Mouse (Mus musculus) MEL (cell line): ENCODE results near the gene Abhd4. TPM values are rescaled to one million over a fixed set of nuclear protein-coding genes. Genes with fewer than 3 reads are reported as not detected.
A peak's percentile ranks its signal among the peaks of the same experiment; 100 is the strongest.

Experiments used
- DNase-seq: peaks from one replicate; pipeline ENCODE4 v3.0.0; 2011; ENCODE audit warnings: low read depth, low spot score
- H3K27ac ChIP-seq: 2 replicates; pipeline ENCODE4 v1.5.1; 2012; ENCODE audit warnings: low read depth, mild to moderate bottlenecking, control low read depth, low read length, moderate library complexity; ENCODE audit not compliant: control insufficient read depth
- H3K27me3 ChIP-seq, 2 experiments: fragments of 150-350 bp in 1 of 2; sonication (generic) in 1 of 2; 2 replicates each; pipeline ENCODE4 v1.6.1; 2012; ENCODE audit warnings: low read length in 2 of 2, mild to moderate bottlenecking in 2 of 2, improper control_type of control experiment in 1 of 2, moderate library complexity in 1 of 2; ENCODE audit not compliant: insufficient read depth in 2 of 2, control insufficient read depth in 1 of 2
- H3K36me3 ChIP-seq, 2 experiments: 2 replicates each; pipeline ENCODE4 v1.6.1; 2012 to 2014; ENCODE audit warnings: low read length in 2 of 2, improper control_type of control experiment in 1 of 2, inconsistent platforms in 1 of 2, mild to moderate bottlenecking in 1 of 2; ENCODE audit not compliant: insufficient read depth in 2 of 2, control insufficient read depth in 1 of 2
- H3K4me1 ChIP-seq, 2 experiments: fragments of 150-350 bp in 1 of 2; sonication (generic) in 1 of 2; 2 replicates each; pipeline ENCODE4 v1.6.1; 2012; ENCODE audit warnings: low read length in 2 of 2, improper control_type of control experiment in 1 of 2, mild to moderate bottlenecking in 1 of 2; ENCODE audit not compliant: insufficient read depth in 2 of 2, control insufficient read depth in 1 of 2
- H3K4me3 ChIP-seq, 2 experiments: fragments of 150-350 bp in 1 of 2; sonication (generic) in 1 of 2; 2 replicates each; pipeline ENCODE4 v1.5.1; 2012; ENCODE audit warnings: low read depth in 2 of 2, low read length in 2 of 2, mild to moderate bottlenecking in 2 of 2, moderate library complexity in 2 of 2, control low read depth in 1 of 2, improper control_type of control experiment in 1 of 2; ENCODE audit not compliant: control insufficient read depth in 1 of 2, insufficient read depth in 1 of 2
- H3K79me2 ChIP-seq: 2 replicates; pipeline ENCODE4 v1.6.1; 2012; ENCODE audit warnings: mild to moderate bottlenecking, low read length, moderate library complexity; ENCODE audit not compliant: control insufficient read depth, poor library complexity, insufficient read depth
- H3K9ac ChIP-seq: 2 replicates; pipeline ENCODE4 v1.6.1; 2012; ENCODE audit warnings: low read depth, mild to moderate bottlenecking, control low read depth, low read length, moderate library complexity; ENCODE audit not compliant: control insufficient read depth, poor library complexity, severe bottlenecking
- H3K9me3 ChIP-seq: fragments of 150-350 bp; sonication (generic); replicated peaks from 2 replicates; pipeline ENCODE4 v1.6.1; 2012; ENCODE audit warnings: mild to moderate bottlenecking, low read length, improper control_type of control experiment, moderate library complexity; ENCODE audit not compliant: insufficient read depth
- CHD1 ChIP-seq: IDR thresholded peaks from 2 replicates; pipeline ENCODE4 v1.6.1; 2012; ENCODE audit warnings: low read depth, mild to moderate bottlenecking, inconsistent platforms, low read length, improper control_type of control experiment
- CHD2 ChIP-seq: IDR thresholded peaks from 2 replicates; pipeline ENCODE4 v1.6.1; 2011; ENCODE audit warnings: low read length, improper control_type of control experiment
- CTCF ChIP-seq, 3 experiments: IDR thresholded peaks in 2 of 3; conservative IDR thresholded peaks in 1 of 3; 2 replicates each; pipeline ENCODE4 v1.5.1; 2011 to 2012; ENCODE audit warnings: low read length in 3 of 3, low read depth in 2 of 3, mild to moderate bottlenecking in 2 of 3, improper control_type of control experiment in 1 of 3, inconsistent platforms in 1 of 3, mixed read lengths in 1 of 3, moderate library complexity in 1 of 3; ENCODE audit not compliant: control insufficient read depth in 1 of 3, insufficient read depth in 1 of 3, poor library complexity in 1 of 3, severe bottlenecking in 1 of 3
- E2F4 ChIP-seq: IDR thresholded peaks from 2 replicates; pipeline ENCODE4 v1.6.1; 2011; ENCODE audit warnings: low read depth, low read length, improper control_type of control experiment, borderline replicate concordance
- EP300 ChIP-seq, 2 experiments: IDR thresholded peaks; 2 replicates each; pipeline ENCODE4 v1.6.1; 2011; ENCODE audit warnings: improper control_type of control experiment in 2 of 2, low read length in 2 of 2, low read depth in 1 of 2, mild to moderate bottlenecking in 1 of 2
- ETS1 ChIP-seq: IDR thresholded peaks from 2 replicates; pipeline ENCODE4 v1.6.1; 2012; ENCODE audit warnings: low read depth, mild to moderate bottlenecking, inconsistent platforms, low read length, improper control_type of control experiment, moderate library complexity
- HCFC1 ChIP-seq: IDR thresholded peaks from 2 replicates; pipeline ENCODE4 v1.6.1; 2012; ENCODE audit warnings: low read depth, mild to moderate bottlenecking, inconsistent platforms, low read length, improper control_type of control experiment, moderate library complexity
- KAT2A ChIP-seq: conservative IDR thresholded peaks from 2 replicates; pipeline ENCODE4 v1.6.1; 2012; ENCODE audit warnings: low read depth, low read length, improper control_type of control experiment, inconsistent platforms
- MAX ChIP-seq: IDR thresholded peaks from 2 replicates; pipeline ENCODE4 v1.6.1; 2011; ENCODE audit warnings: low read length, improper control_type of control experiment
- MXI1 ChIP-seq: IDR thresholded peaks from 2 replicates; pipeline ENCODE4 v1.6.1; 2011; ENCODE audit warnings: mild to moderate bottlenecking, low read depth, low read length, improper control_type of control experiment
- MYB ChIP-seq: IDR thresholded peaks from 2 replicates; pipeline ENCODE4 v1.6.1; 2011; ENCODE audit warnings: mild to moderate bottlenecking, low read depth, low read length, improper control_type of control experiment
- NELFE ChIP-seq: IDR thresholded peaks from 2 replicates; pipeline ENCODE4 v1.6.1; 2011; ENCODE audit warnings: low read depth, low read length, improper control_type of control experiment
- POLR2AphosphoS5 ChIP-seq: IDR thresholded peaks from 2 replicates; pipeline ENCODE4 v1.6.1; 2012; ENCODE audit warnings: low read depth, borderline replicate concordance, mild to moderate bottlenecking, inconsistent platforms, low read length, moderate library complexity, mixed read lengths
- RCOR1 ChIP-seq: IDR thresholded peaks from 2 replicates; pipeline ENCODE4 v1.6.1; 2012; ENCODE audit warnings: low read depth, mild to moderate bottlenecking, inconsistent platforms, low read length, improper control_type of control experiment
- SIN3A ChIP-seq: IDR thresholded peaks from 2 replicates; pipeline ENCODE4 v1.6.1; 2012; ENCODE audit warnings: low read length, improper control_type of control experiment, inconsistent platforms
- TCF12 ChIP-seq: IDR thresholded peaks from 2 replicates; pipeline ENCODE4 v1.6.1; 2014; ENCODE audit warnings: low read depth, mild to moderate bottlenecking, inconsistent platforms, low read length, improper control_type of control experiment, moderate library complexity
- UBTF ChIP-seq: IDR thresholded peaks from 2 replicates; pipeline ENCODE4 v1.6.1; 2012; ENCODE audit warnings: low read depth, mild to moderate bottlenecking, inconsistent platforms, low read length, improper control_type of control experiment, moderate library complexity, borderline replicate concordance; ENCODE audit not compliant: insufficient read depth
- USF1 ChIP-seq: IDR thresholded peaks from 2 replicates; pipeline ENCODE4 v1.6.1; 2014; ENCODE audit warnings: low read depth, mild to moderate bottlenecking, inconsistent platforms, low read length, improper control_type of control experiment, moderate library complexity
- ZC3H11A ChIP-seq: IDR thresholded peaks from 2 replicates; pipeline ENCODE4 v1.6.1; 2012; ENCODE audit warnings: low read depth, mild to moderate bottlenecking, inconsistent platforms, low read length, improper control_type of control experiment
- ZKSCAN1 ChIP-seq: IDR thresholded peaks from 2 replicates; pipeline ENCODE4 v1.6.1; 2012; ENCODE audit warnings: low read depth, mild to moderate bottlenecking, inconsistent platforms, low read length, improper control_type of control experiment, moderate library complexity
- ZMIZ1 ChIP-seq: IDR thresholded peaks from 2 replicates; pipeline ENCODE4 v1.6.1; 2012; ENCODE audit warnings: low read depth, mild to moderate bottlenecking, inconsistent platforms, low read length, improper control_type of control experiment, moderate library complexity
- polyA plus RNA-seq, 2 experiments: library from polyadenylated mRNA; stranded (reverse) in 1 of 2; unstranded in 1 of 2; fragments of >175 nt in 1 of 2; fragments of >200 nt in 1 of 2; gene quantifications; 2 replicates each; pipeline versions ENCODE4 v1.2.1 to v1.2.4; 2012; ENCODE audit warnings: low replicate concordance in 2 of 2, low read depth in 1 of 2; ENCODE audit not compliant: insufficient read length in 2 of 2, insufficient read depth in 1 of 2, missing spikeins in 1 of 2
- total RNA-seq: library from RNA; depleted of rRNA; stranded (reverse); fragments of 300-350 nt; gene quantifications from 2 replicates; pipeline ENCODE4 v1.2.3, GENCODE M21; 2012

Abhd4 gene
- total and polyA plus RNA-seq, 3 experiments, result 13.1 to 32.0 TPM; not detected in 1

DNA sequence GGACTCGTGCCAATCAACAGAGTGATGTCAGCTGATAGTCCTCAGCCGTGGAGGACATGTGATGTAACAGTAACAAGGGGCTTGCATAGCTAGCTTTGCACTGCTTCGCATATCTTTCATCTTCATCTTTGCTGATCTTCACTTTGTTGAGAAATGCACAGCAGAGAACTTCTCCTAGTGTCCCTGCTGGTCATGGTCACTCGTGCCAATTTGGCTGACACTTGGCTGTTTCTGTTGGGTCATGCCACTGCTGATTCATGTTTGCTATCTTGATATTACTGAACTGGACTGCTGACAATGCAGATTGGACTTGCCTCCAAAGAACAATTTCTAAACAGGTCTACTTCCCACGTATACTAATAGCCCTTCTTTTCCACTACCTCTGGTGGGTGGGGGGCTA lies 46.1 kb downstream of the Abhd4 start:
- H3K79me2 ChIP-seq, result no peaks in the 10 kb centered on the region
- no peaks in the 10 kb centered on the region for H3K9me3 ChIP-seq
- TF ChIP-seq POLR2AphosphoS5 (no peak), EP300 (IDR thresholded peaks at IDR 0.05; ENCODE audit: low read depth in 1 of 2, low read length in 2 of 2) (no peak), MAX (no peak), ETS1 (peak; percentile 53; the same call in 1 of the 2 replicates), CHD1 (no peak), E2F4 (no peak), ZC3H11A (no peak), USF1 (peak; percentile 27; the same call in 1 of the 2 replicates)
- TF ChIP-seq, all 39 proteins: peak for 2
- peak; percentile 40 for DNase-seq
- Histone ChIP-seq H3K27ac (no peak overlapping the region), H3K9ac (no peak overlapping the region), H3K36me3 (peaks cover 0 to 9% of the 10 kb centered on the region in 2 experiments; a peak in 2 of 4 replicates), H3K27me3 (peaks cover 0 to 2% of the 10 kb centered on the region in 2 experiments; a peak in 1 of 4 replicates), H3K4me1 (peaks cover 2 to 7% of the 10 kb centered on the region in 2 experiments; a peak in 3 of 4 replicates), H3K4me3 (no peak overlapping the region)

DNA sequence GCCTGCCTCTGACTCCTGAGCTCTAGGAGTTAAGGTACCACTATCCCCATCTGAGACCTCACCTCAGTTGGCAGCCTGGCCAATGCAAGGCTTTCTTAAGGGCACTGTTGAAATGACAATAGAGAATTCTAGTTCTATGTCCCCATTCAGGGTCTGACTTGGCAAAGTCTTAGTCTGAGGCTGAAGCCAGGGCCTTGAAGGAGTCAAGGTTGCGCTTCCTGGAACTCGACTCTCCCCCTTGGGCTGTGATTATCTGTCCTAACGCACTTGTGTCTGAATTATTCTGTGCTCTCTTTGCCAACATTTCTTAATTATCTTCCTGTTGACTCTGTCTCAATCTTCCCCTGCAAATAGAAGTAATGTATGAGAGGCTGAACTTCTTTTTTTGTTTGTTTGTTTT lies 46.7 kb downstream of the Abhd4 start:
- Histone ChIP-seq H3K27me3 (peaks cover 0 to 2% of the 10 kb centered on the region in 2 experiments; a peak in 1 of 4 replicates), H3K9me3 (no peaks in the 10 kb centered on the region), H3K4me1 (peaks cover 2 to 7% of the 10 kb centered on the region in 2 experiments; a peak in 3 of 4 replicates), H3K9ac (no peak overlapping the region), H3K4me3 (no peak overlapping the region)
- DNase-seq, result peak; percentile 33
- no peak for TF ChIP-seq CHD1
- no peak for TF ChIP-seq CHD2
- TF ChIP-seq HCFC1, result no peak
- no peak for TF ChIP-seq TCF12
- no peak for TF ChIP-seq ZKSCAN1
- TF ChIP-seq RCOR1, result no peak
- no peak for TF ChIP-seq MXI1
- TF ChIP-seq NELFE, result no peak
- TF ChIP-seq KAT2A, result no peak
- TF ChIP-seq CTCF (IDR thresholded peaks at IDR 0.05 in 2 of 3, conservative IDR thresholded peaks at IDR 0.05 in 1 of 3; ENCODE audit: control insufficient read depth in 1 of 3, insufficient read depth in 1 of 3, low read depth in 2 of 3, low read length in 3 of 3, poor library complexity in 1 of 3, severe bottlenecking in 1 of 3), result no peak
- no peak for TF ChIP-seq SIN3A
- TF ChIP-seq EP300 (IDR thresholded peaks at IDR 0.05; ENCODE audit: low read depth in 1 of 2, low read length in 2 of 2), result no peak
- TF ChIP-seq MYB, result no peak
- TF ChIP-seq UBTF, result no peak
- no peak for TF ChIP-seq ZMIZ1
- TF ChIP-seq, all 39 proteins: peak for 0
- H3K36me3 ChIP-seq, result peaks cover 0 to 9% of the 10 kb centered on the region in 2 experiments; a peak in 2 of 4 replicates
- no peaks in the 10 kb centered on the region for H3K79me2 ChIP-seq
- no peak overlapping the region for H3K27ac ChIP-seq
